Mouse (Mus musculus) retina, postnatal 7 days (tissue): Measurements from ENCODE around the gene Tgif2.
"Not testable (repeated sequence)": the region's sequence is repeated elsewhere in the genome, so short reads cannot be mapped to it uniquely, and the experiment has no call there.

Experiments
- DNase-seq: peaks from one replicate; pipeline ENCODE4 v3.0.0-alpha.2; 2012; ENCODE audit warnings: low read depth, low spot score

Gene Tgif2

DNA sequence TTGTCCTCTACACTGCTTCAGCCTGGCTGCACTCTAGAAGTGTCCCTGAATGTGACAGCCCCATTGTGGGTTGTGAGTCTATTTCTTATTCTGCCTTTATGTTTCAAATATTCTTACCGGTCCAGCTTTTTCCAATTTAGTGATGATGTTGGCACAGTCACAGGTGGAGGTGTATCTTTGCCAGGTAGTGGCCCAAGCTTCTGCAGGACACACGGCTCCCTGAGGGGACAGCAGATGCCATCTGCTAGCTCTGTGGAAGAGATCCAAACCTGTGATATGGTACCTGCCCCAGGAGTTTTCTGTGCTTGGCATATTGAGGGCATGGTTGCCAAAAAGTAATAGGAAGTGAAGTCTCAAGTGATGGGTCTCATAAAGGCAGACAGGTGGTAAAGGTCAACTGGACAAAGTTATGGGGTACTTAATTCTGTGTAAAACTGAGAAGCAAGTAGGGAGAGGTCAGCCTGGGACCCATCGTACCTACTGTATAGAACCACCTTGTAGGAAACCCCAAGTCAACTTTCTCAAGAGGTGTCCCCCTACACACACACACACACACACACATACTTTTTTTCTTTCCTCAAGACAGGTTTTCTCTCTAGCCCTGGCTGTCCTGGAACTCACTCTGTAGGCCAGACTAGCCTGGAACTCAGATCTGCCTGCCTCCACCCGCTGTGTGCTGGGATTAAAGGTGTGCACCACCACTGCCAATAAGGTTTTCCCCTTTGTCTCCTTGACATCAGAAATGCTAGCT is 35.1 kb downstream of the Tgif2 start:
- no peak for DNase-seq

DNA sequence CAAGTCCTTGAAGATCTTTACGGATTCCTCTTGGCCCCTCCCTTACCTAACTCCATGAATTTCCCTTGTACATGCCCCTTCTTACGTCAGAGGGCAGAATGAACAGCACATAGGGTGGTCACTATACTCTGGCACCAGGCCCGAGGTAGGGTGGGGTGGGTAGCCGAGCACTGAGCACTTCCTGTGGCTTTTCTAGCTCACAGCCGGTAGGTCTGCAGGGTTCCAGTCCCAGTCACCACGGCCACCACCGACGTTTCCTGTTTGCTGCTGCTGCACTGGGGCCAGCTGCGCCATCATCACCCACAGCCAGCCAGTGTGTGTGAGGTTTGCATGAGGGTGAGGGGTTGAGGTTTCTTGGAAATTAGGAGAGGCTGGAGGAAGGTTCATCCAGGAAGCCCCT is 37.9 kb downstream of the Tgif2 start:
- DNase-seq = no peak

DNA sequence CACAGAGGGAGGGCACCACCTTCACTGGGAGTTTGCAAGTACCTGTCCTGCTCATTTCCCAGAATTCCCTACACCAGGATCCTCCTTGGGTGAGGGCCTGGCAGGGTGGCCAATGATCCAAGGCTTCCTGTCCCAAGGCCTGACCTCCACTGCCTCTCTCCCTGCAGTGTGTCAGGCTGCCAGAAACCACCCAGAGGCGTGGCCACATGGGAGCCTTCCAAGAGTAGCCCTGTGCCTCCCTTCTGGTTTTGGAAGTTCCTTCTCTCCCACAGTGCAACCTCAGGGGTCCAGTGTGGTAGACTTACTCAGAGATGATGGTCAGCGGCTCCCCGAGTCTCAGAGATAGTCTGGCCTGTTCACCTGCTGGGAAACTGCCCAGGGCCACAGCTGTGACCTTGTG is 39.7 kb downstream of the Tgif2 start:
- no peak for DNase-seq

DNA sequence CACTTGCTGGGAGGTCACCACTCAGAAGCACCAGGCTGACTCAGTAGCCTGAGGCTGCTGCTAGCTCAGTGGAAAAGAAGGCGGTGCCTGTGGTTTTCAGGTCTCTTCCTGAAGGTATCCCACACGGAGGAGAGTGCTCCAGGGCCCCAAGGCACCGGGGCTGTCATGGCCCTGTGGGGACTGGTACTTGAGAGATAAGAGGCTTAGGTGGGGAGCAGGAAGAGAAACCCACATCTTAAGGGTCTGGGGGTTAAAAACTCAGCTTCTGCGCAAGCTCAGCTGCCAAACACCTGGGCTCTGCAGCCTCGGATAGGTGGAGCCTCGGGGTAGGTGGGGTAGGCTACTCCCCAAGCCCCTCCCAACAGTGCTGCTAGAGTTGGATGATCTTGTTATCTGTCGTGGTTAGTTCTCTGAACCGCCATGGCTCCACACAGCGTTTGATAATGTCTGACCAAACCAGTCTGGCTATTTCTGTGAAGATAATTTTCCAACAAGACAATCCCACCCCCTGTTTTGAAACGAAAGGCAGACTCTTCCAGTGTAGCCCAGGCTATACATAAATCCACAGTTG is 42.7 kb downstream of the Tgif2 start:
- no peak for DNase-seq

DNA sequence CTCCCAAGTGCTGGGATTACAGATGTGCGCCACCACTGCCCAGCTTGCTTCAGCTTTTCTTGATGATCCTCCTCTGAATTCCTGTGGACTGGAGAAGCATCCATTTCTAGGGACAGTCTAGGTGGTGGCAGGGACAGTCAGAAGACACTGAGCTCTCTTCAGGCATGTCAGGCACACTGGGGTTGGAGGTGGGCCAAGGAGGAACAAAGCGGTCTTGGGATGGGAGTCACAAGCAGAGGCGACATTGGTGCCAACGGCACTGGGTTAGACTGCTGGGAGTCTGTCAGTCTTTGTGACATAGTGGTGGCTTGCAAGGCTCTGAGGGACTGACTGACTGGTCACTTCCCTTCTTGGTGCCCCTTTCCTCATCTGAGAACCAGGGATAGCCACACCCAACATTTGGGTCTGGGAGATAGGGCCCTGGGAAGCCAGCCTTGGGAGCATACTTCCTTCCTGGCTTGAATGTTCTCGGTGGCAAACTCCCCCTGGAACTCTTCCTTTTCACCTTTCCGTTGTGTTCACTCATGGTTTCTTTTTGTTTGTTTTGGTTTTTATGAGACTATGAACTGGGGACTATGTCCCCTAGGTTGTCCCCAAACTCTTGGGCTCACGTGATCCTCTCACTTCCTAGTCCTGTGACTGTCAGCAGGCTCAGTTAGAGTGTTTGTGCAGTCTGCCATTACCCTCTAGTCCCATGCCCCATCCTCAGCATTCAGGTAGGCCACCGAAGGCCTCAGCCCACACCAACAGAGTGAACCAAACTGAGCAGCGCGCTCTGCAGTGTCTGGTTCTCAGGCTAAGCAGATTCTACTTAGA is 44.8 kb downstream of the Tgif2 start:
- DNase-seq = no peak

DNA sequence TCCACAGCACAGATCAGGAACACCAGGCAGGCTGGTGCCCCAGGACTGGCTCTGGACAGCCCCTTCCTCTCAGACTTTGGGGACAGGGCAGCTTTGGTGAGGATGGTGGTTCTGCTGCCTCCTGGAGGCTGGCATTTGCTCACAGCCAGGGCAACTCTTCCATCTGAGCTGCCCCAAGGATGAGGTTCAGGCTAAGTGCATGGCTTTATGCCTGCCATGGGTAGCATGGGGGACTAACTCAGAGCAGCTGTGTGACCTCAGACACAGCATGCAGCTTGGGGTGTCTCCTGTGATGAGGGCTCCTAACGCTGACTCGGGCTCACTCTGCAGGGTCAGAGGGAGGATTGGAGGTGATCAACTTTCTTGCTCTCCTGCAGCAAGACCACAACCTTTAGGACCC is 45.9 kb downstream of the Tgif2 start:
- not testable (repeated sequence) for DNase-seq

DNA sequence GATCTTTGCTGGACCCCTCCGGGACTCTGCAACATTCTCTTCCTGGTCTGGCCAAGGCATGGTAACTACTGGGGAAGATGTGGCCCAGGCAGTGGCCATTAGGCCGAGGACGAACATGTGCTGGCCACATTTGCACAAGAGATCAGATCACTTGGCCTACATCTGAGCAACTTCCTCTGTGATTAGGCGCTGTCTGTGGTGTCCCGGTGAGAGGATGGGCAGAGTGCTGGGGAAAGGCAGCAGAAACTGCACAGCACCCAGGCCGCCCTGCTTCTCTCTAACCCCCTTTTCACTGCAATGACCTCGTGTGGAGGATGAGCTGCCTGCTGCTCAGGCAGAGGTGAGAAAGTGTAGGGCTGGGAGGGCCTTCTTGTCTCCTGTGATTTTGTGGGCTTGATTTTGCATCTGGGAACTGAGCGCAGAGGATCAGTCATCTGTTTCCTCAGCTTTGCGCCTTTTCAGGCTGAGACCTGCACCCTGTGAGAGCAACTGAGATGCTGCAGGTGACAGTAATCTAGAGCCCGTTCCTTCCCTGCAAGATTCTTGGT is 46.4 kb downstream of the Tgif2 start:
- no peak for DNase-seq

DNA sequence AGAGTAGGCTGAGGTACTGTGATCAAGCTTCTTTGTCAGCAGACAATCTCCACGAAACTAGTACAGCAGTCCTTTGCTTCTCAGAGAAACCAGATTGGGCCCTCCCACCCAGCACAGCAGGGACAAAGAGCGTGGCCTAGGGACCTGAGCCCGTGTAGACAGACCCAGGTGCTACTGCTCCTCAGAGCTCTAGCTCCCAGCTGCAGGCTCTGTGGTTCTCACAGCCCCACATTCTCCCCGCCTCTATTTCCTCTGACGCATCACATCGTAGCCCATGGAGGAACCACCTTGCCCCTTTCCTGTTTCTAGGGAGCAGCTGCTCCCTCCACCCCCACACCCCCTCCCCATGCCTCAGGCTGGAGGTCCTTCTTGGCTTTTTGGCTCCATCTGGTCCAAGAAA is 47.2 kb downstream of the Tgif2 start, which contains the start of gene Sla2:
Sla2 (minus strand) TSS at position 176 of the 400 bp plus-strand sequence.
- DNase-seq = no peak

DNA sequence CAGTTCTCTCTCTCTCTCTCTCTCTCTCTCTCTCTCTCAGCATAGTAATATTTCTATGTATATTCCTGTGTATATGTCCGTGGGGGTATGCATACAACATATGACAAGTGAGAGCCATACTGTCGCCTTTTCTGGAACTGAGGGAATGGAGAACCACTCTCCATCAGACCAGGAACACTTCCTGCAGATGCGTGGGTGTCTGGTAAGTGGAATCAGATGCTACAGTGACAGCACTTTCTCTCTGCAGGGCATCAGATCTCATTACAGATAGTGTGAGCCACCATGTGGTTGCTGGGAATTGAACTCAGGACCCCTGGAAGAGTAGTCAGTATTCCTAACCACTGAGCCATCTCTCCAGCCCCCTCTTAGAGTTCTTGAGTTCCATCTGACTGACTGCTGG is 48.7 kb downstream of the Tgif2 start:
- no peak for DNase-seq

DNA sequence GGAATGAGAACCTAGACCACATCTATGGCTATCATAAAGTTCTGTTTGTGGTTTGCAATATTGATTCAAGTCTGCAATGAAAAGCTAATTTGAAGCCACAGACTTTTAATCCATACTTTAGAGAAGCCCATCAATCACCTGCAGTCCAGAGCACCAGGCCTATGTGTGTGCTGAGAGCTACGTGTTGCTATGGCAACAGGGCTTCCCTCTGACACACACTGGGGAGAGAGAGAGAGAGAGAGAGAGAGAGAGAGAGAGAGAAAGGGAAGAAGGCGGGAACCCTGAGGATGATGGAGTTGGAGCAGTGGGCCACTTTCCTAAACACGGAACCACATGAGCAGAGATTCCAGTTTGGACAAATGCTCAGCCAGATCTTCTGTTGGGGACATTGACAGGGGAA is 52.4 kb downstream of the Tgif2 start:
- no peak for DNase-seq

DNA sequence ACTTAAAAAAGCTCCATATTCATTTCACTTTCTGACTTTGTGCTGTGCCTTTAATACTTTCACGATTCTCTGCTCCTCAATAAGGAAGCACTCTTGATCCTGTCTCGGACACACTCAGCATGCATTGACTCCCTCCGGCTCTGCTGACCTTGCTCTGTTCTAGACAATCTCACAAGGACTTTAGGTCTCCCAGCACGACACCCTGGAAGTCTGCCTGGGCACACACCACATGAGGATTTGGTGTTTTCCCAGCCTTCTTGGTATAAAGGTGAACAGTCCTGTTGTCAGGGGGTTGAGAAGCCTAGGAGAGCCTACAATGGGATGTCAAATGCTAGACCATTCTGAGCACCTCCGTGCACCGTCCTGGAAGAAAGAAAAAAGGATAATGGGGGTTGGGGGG is 53.0 kb downstream of the Tgif2 start:
- DNase-seq = no peak

DNA sequence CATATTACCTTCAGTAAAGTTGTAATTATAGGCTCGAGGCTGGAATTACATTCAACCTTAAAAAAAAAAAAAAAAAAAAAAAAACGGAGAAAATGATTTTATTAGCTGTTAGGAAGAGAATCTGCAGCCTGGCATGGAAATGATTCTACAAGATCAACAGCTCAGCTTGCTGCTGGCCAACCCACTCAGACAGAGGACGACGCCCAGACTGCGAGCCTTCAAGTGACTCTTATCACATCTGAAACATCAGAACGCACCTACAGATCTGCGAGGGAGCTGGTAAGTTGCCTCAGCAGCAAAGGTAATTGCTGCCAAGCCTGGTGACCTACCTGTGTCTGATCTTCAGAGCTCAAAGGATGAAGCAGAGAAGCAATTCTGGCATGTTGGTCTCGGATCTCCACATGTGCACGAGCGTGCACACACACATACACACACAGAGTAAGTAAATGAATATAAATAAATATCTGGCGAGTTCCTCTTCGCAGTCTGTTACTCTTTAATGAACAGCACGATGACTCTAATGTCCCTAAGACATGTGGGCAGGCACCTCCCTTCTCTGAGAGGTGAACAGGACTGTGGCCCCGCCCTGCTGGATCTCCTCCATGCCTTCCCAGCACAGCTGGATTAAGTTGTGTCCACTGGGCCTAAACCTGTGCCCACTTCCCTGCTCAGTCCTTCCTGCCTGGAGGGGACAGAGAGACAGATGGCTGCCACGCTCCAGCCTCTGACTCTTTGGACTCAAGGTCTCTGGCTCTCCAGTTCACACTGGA is 54.9 kb downstream of the Tgif2 start:
- DNase-seq = no peak

DNA sequence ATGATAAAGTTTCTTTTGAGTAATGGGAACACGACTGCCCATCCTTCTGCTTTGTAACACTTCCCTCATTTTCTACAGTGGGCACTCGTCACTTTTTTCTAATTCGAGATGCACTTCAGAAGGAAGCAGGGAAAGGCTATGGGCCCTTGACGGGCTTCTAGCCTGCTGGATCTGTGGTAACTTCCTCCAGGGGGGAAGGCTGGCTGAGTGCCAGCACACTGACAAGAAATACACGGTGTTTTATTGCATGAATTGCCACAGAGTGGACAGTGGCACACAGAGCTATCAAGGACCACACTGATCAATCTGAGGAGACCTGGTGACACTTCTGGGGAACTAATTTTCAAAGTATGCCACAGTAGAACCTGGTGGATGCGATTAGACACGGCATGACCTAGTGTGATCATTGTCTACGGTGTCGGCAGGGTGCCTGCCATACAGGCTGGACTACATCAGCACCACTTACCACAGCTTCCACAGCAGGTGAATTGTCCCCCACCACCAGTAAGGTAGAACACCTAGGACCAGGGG is 56.6 kb downstream of the Tgif2 start:
- no peak for DNase-seq

DNA sequence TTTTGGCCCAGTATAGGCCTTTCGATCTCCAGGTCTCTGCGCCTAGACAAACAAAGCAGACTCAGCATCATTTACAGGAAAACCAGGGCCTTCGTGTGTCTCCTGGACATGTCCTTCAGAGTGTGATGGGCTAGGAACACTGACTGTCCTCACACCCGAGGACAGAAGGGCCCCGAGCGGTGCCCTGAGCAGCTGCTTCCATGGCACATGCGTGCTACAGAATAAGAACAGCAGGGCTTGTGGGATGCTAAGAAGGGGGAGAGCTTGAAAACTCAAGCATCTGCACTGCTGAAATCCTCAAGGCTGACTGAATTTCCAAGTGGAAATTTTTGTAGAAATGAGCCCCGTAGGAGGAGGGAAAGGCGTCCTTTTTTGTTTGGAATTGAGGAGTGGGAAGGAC is 57.2 kb downstream of the Tgif2 start:
- no peak for DNase-seq

DNA sequence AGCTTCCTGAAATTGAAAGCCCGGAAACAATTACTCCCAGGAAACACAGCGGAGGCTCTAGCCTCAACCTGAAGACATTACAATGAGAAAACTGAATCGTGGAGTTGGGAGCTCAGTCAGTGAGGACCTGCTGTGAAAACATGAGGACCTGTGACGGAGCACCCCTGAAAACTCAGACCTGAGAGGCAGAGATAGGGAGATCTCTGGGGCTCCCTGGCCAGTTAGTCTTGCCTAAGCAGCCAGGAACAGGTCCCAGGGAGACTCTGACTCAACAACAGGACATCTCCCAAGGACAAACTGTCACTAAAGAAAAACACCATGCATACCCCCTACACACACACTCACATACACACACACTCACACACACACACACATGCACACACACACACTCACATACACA is 58.6 kb downstream of the Tgif2 start:
- DNase-seq = no peak

DNA sequence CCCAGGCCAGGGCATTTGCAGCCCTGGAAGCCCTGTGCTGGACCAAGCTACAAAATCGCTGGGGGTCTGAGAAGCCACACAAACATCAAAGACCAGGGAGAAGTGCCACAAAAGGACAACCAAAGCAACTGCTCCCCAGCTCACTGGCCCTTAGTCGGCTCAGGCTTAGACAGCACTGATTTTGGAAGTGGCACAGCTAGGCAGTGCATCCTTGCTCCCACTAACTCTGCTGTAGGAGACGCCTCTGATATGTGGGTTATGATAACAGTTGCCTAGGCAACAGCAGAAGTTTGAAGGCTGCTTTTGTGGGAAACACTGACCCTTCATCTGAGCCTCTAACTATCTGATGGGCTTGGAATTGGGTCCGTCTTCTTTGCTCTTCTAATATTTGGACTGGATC is 59.4 kb downstream of the Tgif2 start:
- DNase-seq = no peak

DNA sequence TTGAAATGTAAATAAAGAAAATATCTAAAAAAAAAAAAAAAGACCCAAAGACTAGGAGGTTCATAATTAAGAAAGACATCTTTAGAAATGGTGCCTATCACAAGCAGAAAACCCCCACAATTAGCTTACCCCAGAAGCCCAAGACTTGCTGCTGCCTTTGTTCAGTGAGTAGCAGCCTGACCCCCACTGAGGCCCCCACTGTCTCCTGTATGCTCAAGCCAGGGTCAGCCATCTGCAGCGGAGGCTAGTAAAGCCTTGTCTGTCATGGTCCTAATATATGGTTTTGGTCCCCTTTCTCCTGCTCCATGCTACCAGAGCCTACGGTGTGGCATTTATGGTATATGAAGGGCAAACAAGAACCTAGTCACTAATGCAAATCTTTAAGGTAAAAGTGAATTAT is 61.5 kb downstream of the Tgif2 start:
- DNase-seq = no peak

DNA sequence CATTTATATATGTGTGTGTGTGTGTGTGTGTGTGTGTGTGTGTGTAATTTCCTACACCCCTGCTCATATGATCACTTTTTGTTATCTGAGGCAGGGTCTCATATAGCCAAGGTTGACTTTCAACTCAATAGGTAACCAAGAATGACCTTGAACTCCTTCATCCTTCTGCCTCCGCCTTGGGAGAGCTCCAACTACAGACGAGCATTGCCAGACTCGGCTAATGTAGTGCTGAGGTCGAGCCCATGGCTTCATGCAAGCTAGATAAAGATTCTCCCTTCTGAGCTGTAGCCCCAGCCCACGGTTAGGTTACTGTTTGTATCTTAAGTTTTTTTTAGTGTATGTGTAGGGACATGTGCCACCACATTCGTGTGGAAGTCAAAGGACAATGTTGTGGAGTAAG is 62.1 kb downstream of the Tgif2 start:
- DNase-seq = no peak

DNA sequence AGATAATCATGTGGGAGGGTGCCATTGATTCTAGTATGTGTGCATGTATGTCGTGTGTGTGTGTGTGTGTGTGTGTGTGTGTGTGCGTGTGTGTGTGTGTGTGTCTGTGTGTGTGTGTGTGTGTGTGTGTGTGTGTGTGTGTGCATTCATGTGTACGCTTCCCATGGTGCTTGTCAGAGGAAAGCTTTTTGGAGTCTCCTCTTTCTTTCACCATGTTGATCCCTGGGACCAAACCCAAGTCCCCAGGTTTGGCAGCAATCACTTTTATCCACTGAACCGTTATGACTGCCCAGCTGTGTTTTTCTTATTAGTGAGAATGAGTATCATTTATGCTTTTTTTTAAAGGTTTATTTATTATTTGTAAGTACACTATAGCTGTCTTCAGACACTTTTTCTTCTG is 62.6 kb downstream of the Tgif2 start:
- DNase-seq = not testable (repeated sequence)

DNA sequence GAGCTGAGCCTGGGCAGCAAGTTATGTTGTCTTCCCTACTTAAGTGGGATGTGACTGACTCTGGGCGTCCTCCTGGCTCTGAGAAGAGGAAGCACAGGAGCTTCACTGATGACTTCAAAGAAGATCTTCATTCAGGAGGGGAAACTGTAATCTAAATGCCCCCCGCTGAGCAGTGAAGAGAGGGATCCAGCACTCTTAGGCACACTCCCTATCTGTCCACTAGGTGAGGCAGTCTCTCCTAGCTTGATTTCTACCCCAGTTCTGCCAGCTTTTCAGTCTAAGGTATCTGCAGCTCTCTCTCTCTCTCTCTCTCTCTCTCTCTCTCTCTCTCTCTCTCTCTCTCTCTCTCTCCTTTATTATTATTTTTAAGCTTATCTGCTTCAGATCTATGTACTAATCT is 63.6 kb downstream of the Tgif2 start:
- no peak for DNase-seq
